Mouse (Mus musculus) adrenal gland, postnatal 10 days (tissue): ENCODE results near the gene Mlh1. TPM values are rescaled to one million over a fixed set of nuclear protein-coding genes. Genes with fewer than 3 reads are reported as not detected.

Experiments used
- DNase-seq: peaks from one replicate; pipeline ENCODE4 v3.0.0; 2021; ENCODE audit warnings: mixed read lengths
- total RNA-seq, 2 experiments: library from RNA; stranded (reverse); gene quantifications; 2 replicates each; pipeline ENCODE4 v1.2.3; 2021

Mlh1 gene
- total RNA-seq, 2 experiments from 2014 or later, result 16.3 to 29.2 TPM

GRCm38 (mm10) chr9:111286468-111286867, 14.9 kb upstream of the Mlh1 start:
- DNase-seq, result no peak

- DNase-seq, result peak; percentile 37
Measured at GRCm38 (mm10) chr9:111285676-111286075, 14.1 kb upstream of the Mlh1 start.

GRCm38 (mm10) chr9:111285061-111285460, 13.5 kb upstream of the Mlh1 start:
- DNase-seq, result no peak

GRCm38 (mm10) chr9:111275156-111275555, 3.6 kb upstream of the Mlh1 start:
- DNase-seq, result peak; percentile 51

GRCm38 (mm10) chr9:111273958-111274357, 2.4 kb upstream of the Mlh1 start:
- no peak for DNase-seq

GRCm38 (mm10) chr9:111272996-111273785, 1.6 kb upstream of the Mlh1 start:
- no peak for DNase-seq

- DNase-seq, result no peak
Measured at GRCm38 (mm10) chr9:111272356-111272755, 765 bp upstream of the Mlh1 start.

- no peak for DNase-seq
Measured at GRCm38 (mm10) chr9:111271056-111271433, 546 bp downstream of the Mlh1 start.

GRCm38 (mm10) chr9:111270606-111271005, 985 bp downstream of the Mlh1 start:
- DNase-seq, result no peak

- no peak for DNase-seq
Measured at GRCm38 (mm10) chr9:111267998-111268397, 3.6 kb downstream of the Mlh1 start.

GRCm38 (mm10) chr9:111261356-111261755, 10.2 kb downstream of the Mlh1 start:
- no peak for DNase-seq

- peak; percentile 32 for DNase-seq
Measured at GRCm38 (mm10) chr9:111260360-111260985, 11.1 kb downstream of the Mlh1 start.

GRCm38 (mm10) chr9:111252161-111252869, 19.3 kb downstream of the Mlh1 start:
- DNase-seq, result no peak

- DNase-seq, result peak; percentile 27
Measured at GRCm38 (mm10) chr9:111247682-111248246, 23.8 kb downstream of the Mlh1 start.

GRCm38 (mm10) chr9:111245546-111245945, 26.0 kb downstream of the Mlh1 start:
- no peak for DNase-seq

- DNase-seq, result no peak
Measured at GRCm38 (mm10) chr9:111243384-111243783, 28.2 kb downstream of the Mlh1 start.

- DNase-seq, result peak; percentile 32
Measured at GRCm38 (mm10) chr9:111239821-111240220, 31.8 kb downstream of the Mlh1 start.

GRCm38 (mm10) chr9:111237726-111238125, 33.9 kb downstream of the Mlh1 start:
- no peak for DNase-seq

GRCm38 (mm10) chr9:111234701-111235100, 36.9 kb downstream of the Mlh1 start:
- DNase-seq, result no peak

GRCm38 (mm10) chr9:111228446-111228845, 43.1 kb downstream of the Mlh1 start:
- DNase-seq, result no peak

- DNase-seq, result no peak
Measured at GRCm38 (mm10) chr9:111223406-111223805, 48.2 kb downstream of the Mlh1 start.

GRCm38 (mm10) chr9:111221580-111221979, 50.0 kb downstream of the Mlh1 start:
- DNase-seq, result no peak

GRCm38 (mm10) chr9:111220551-111221080, 51.0 kb downstream of the Mlh1 start:
- no peak for DNase-seq
